Mouse (Mus musculus) thymus, postnatal 0 days (tissue): ENCODE measurements around the gene Stab1. TPM values are rescaled to one million over a fixed set of nuclear protein-coding genes. Genes with fewer than 3 reads are reported as not detected.

Experiments used
- DNase-seq: peaks from one replicate; pipeline ENCODE4 v3.0.0-alpha.2; 2015; ENCODE audit warnings: low spot score
- polyA plus RNA-seq: library from polyadenylated mRNA; unstranded; fragments of >200 nt; fragmentation: Nextera tagmentation; extraction: Ambion mirVana; gene quantifications from 2 replicates; pipeline ENCODE4 v1.2.1, GENCODE M21; 2015

Stab1 gene
- polyA plus RNA-seq: 8.0 and 8.8 TPM in 2 replicates

- no peak for DNase-seq
Observed at GRCm38 (mm10) chr14:31168425-31168824, at the start of gene Stab1. Stab1 (minus strand) TSS chr14:31168641.

GRCm38 (mm10) chr14:31217666-31218065 lies 49.2 kb upstream of the Stab1 start, which contains the start of gene Sema3g:
Sema3g (plus strand) TSS chr14:31217860.
- no peak for DNase-seq

GRCm38 (mm10) chr14:31216846-31217245 lies 48.4 kb upstream of the Stab1 start, which contains the start of gene Nisch:
Nisch (minus strand) TSS chr14:31216946.
- DNase-seq: no peak

- peak; percentile 80 for DNase-seq
Observed at GRCm38 (mm10) chr14:31215157-31216002, 46.9 kb upstream of the Stab1 start.

- DNase-seq: no peak
Observed at GRCm38 (mm10) chr14:31214684-31215083, 46.2 kb upstream of the Stab1 start.

GRCm38 (mm10) chr14:31213868-31214267 lies 45.4 kb upstream of the Stab1 start:
- no peak for DNase-seq

GRCm38 (mm10) chr14:31212499-31212898 lies 44.1 kb upstream of the Stab1 start:
- DNase-seq: no peak

GRCm38 (mm10) chr14:31211854-31212253 lies 43.4 kb upstream of the Stab1 start:
- no peak for DNase-seq

- DNase-seq: no peak
Observed at GRCm38 (mm10) chr14:31209133-31209557, 40.7 kb upstream of the Stab1 start.

GRCm38 (mm10) chr14:31208084-31208483 lies 39.6 kb upstream of the Stab1 start, which contains the start of gene Tnnc1:
Tnnc1 (plus strand) TSS chr14:31208312.
- DNase-seq: no peak

- no peak for DNase-seq
Observed at GRCm38 (mm10) chr14:31207070-31207830, 38.8 kb upstream of the Stab1 start.

- DNase-seq: peak; percentile 96
Observed at GRCm38 (mm10) chr14:31206472-31206981, 38.1 kb upstream of the Stab1 start.

- no peak for DNase-seq
Observed at GRCm38 (mm10) chr14:31205562-31206467, 37.4 kb upstream of the Stab1 start.

- DNase-seq: no peak
Observed at GRCm38 (mm10) chr14:31205244-31205561, 36.8 kb upstream of the Stab1 start.

GRCm38 (mm10) chr14:31204844-31205243 lies 36.4 kb upstream of the Stab1 start:
- no peak for DNase-seq

GRCm38 (mm10) chr14:31200038-31200437 lies 31.6 kb upstream of the Stab1 start:
- DNase-seq: no peak

GRCm38 (mm10) chr14:31199599-31199998 lies 31.2 kb upstream of the Stab1 start:
- no peak for DNase-seq

GRCm38 (mm10) chr14:31197547-31198516 lies 29.4 kb upstream of the Stab1 start:
- DNase-seq: no peak

- peak; percentile 59 for DNase-seq
Observed at GRCm38 (mm10) chr14:31195968-31196367, 27.5 kb upstream of the Stab1 start.

- no peak for DNase-seq
Observed at GRCm38 (mm10) chr14:31195521-31195920, 27.1 kb upstream of the Stab1 start.
